Mouse (Mus musculus) adrenal gland, postnatal 25 days (tissue): ENCODE results near the gene Proca1. TPM values are rescaled to one million over a fixed set of nuclear protein-coding genes. Genes with fewer than 3 reads are reported as not detected.
A peak's percentile ranks its signal among the peaks of the same experiment; 100 is the strongest.

Source experiments
- DNase-seq: peaks from one replicate; pipeline ENCODE4 v3.0.0; 2021; ENCODE audit warnings: mixed read lengths
- long read RNA-seq: library from polyadenylated mRNA; stranded (forward); transcript quantifications from one replicate; pipeline ENCODE4 v2.0.0, GENCODE M21; 2021
- total RNA-seq: library from RNA; stranded (reverse); gene quantifications from 2 replicates; pipeline ENCODE4 v1.2.3, GENCODE M21; 2021

The Proca1 gene
- 14.6 and 16.8 TPM in 2 replicates for total RNA-seq
- long read RNA-seq, partial matches to known transcripts: 0 of 7 reads
- long read RNA-seq, other reads (novel, unspliced or antisense): 3 of 7 reads

- DNase-seq: no peak
These were observed at the start of gene Proca1 for GRCm38 (mm10) chr11:78193113-78193512. Gene Proca1 (plus strand): TSS chr11:78193392.

DNA sequence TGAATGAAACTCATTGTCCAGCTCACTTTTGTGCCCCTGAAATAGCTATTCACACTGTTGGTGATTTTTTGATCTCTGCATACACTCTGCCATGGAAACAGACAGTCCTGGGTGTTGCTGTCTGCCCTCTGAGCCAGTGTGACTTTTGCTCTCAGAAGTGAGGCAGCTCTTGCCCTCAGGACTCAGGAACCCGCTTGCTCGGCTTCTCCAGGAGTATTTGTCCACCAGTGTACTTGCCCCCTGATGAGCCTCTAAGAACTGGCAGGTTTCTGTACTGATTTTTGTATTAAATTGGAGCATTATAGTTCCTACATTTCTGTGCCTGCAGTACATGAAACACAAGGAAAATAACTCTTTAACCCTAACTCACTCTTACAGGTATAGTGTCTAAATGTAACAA, 49.7 kb upstream of the Proca1 start:
- DNase-seq: no peak

- no peak for DNase-seq
These were observed 47.0 kb upstream of the Proca1 start for GRCm38 (mm10) chr11:78146168-78146567.

- no peak for DNase-seq
These were observed 46.3 kb upstream of the Proca1 start for GRCm38 (mm10) chr11:78146707-78147543.

DNA sequence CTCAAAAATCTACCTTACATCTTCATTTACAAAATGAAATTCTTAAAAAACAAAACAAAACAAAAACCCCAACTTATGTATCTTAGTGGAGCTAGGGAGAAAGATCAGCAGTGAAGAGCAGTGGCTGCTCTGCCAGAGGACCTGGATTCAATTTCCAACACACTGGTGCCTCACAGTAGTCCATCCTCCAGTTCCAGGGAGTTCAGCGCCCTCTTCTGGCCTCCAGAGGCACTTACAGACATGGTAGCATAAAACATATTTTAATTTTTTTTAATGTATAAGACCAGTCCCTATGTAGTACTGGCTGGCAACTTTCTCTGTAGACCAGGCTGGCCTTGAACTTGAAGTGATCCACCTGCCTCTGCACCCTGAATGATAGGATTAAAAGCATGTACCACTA, 42.0 kb upstream of the Proca1 start:
- DNase-seq: no peak

GRCm38 (mm10) chr11:78152299-78153231, 40.6 kb upstream of the Proca1 start:
- DNase-seq: peak; percentile 81

DNA sequence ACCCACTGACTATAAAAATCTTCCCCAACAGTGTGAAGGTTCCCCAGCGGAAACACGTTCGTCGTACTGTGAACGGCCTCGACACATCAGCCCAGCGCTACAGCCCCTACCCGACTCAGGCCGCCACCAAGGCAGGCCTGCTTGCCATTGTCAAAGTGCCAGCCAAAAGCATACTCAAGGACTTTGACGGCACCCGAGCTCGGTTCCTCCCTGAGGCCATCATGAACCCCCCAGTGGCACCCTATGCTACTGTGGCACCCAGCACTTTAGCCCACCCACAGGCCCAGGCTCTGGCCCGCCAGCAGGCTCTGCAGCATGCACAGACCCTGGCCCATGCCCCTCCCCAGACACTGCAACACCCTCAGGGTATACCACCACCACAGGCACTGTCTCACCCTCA, 39.4 kb upstream of the Proca1 start:
- no peak for DNase-seq

DNA sequence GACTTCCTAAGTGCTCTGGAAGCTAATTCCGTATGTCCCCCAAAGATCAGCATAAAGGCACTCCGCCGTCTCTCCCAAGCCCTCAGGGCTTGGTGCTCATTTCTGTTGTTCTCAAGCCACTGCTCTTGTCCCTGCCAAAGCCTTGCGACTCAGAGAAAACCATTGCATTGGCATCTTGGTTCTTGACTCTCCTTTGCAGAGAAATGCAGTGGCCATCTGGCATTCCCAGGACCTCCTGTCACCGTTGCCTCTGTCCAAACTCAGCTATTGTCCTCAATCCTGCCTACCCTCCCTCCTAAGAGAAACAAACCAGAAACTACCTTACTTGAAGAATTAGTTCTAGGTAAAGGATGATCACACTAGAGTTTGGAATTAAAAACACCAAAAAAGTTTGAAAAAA, 37.5 kb upstream of the Proca1 start:
- DNase-seq: no peak

DNA sequence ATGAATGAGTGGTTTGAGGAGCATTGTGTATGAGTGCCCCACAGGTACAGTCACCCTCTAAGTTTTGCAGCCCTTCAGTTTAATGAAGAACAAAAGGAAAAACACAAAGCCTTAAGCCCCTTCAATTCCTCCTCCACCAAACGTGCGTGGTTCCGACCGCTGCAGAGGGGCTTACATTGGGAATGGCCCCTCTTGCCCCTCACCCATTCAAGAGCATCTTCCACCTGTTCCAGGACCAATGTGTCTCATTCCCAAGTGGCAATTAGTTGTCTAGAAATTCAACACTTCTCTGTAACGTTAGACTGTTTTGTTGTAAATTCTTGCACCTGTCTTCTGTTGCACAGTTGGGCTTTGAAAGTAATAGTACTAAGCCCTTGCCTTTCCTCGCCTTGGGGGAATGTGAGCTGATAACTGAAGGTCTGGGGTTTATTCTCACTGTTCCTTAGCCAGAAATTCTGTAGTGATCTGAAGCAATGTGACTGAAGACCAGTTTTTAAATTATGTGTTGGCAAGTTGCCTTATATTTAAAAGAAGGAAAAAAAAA, 37.0 kb upstream of the Proca1 start:
- no peak for DNase-seq

- peak; percentile 56 for DNase-seq
These were observed 34.1 kb upstream of the Proca1 start for GRCm38 (mm10) chr11:78159096-78159495.

GRCm38 (mm10) chr11:78159557-78159956, 33.6 kb upstream of the Proca1 start:
- no peak for DNase-seq

- DNase-seq: no peak
These were observed 33.0 kb upstream of the Proca1 start for GRCm38 (mm10) chr11:78160171-78160570.

- DNase-seq: no peak
These were observed 32.5 kb upstream of the Proca1 start for GRCm38 (mm10) chr11:78160675-78161074.

DNA sequence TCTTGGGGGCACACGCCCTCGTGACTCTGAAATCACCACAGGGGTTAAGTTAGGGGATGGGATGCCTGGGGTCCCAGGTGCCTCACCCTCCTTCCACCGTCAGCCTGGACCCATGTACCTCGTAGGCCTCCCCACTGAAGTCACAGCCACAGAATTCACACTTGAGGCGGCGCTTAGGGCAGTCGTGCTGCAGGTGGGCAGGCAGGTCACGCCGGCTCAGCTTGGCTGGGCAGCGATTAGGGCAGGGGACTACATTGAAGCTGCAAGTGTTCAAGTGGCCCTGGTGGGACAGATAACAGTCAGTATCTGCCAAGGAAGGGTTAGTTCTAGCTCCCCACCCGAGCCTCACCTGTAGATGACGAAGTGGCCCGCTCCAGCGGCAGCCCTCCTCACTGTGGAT, 32.0 kb upstream of the Proca1 start:
- DNase-seq: no peak

DNA sequence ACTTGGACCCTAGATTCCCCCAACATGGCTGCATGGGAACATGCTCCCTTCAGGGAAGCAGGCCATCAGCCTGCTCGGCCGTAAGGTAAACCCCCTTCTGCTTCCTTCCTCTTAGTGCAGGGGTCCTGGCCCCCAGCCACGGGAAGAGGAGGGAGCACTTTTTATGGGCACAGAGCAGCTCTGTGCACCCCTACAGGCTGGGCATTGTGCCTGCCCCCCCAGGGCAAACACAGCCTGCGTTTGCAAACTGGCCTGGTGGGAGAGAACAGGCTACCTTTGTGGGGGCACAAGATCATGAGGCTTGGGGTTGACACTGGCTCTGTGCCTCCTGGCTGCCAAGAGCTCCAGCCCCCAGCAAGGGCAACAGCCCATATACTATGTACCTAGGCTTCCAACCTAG, 31.2 kb upstream of the Proca1 start:
- DNase-seq: no peak

DNA sequence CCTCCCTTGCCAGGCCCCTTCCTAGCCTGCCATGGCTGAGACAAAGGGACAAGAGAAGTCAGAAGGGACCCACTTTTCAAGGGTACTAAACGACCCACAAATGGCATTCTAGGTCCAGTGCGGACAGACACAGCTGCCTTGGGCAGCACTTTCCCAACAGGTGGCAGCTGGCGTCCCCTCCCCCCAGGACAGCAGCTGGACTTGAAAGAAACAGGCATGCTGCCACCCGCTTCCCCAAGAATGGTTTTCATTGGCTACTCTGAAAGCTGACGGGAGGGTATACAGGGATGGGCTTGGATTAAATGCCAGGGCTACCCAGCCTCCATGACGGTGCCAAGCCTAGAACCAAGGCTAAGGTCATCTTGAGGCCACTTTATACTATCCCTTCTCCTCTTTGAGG, 30.7 kb upstream of the Proca1 start:
- peak; percentile 58 for DNase-seq

DNA sequence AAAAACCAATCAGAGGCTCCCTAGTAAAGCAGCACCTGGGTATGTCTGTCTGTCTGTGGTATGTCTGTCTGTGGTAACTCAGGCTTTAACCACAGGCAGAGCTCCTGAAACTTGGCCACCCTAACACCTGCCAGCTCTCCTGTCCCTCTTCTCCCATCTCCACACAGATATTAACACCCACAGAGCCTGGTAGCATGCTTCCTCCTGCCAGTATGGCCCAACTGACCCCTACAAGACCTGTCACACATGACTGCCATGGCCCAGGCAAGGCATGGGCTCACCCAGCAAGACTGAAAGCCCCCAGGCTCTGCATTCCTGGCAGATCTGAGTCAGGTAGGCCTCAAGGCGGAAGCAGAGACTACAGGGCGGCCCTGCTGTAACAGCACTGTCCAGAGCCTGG, 30.1 kb upstream of the Proca1 start:
- DNase-seq: no peak

GRCm38 (mm10) chr11:78163681-78164603, 29.2 kb upstream of the Proca1 start:
- peak; percentile 73 for DNase-seq

DNA sequence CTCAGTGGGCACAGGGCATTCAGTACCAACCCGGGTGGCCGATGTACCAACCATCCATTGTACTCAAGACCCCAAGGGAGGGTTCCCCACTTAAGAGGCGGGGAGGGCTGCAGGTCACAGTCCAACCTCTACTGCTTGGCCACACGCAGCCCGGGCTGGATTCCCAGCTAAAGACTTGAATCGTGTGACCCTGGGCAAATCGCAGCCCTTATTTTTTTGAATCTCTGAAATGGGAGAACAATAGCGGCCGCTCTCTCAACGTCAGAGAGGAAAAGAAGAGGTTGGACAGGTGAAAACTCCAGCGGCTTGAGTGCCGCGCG, 28.6 kb upstream of the Proca1 start:
- no peak for DNase-seq

- DNase-seq: peak; percentile 87
These were observed 28.1 kb upstream of the Proca1 start, which contains the start of gene Traf4 for GRCm38 (mm10) chr11:78164924-78165760. Gene Traf4 (minus strand): TSS chr11:78165589.

GRCm38 (mm10) chr11:78165761-78166109, 27.5 kb upstream of the Proca1 start:
- peak; percentile 71 for DNase-seq
